Mouse (Mus musculus) liver, adult 2 months (tissue): ENCODE data around the gene Ccdc88c.

Experiments
- CTCF ChIP-seq: fragments of 200-500 bp; IDR thresholded peaks from 2 replicates; pipeline ENCODE4 v1.5.1; 2011; ENCODE audit warnings: low read depth, low read length, control low read depth
- POLR2A ChIP-seq: fragments of 200-500 bp; IDR thresholded peaks from 2 replicates; pipeline ENCODE4 v1.6.1; 2011; ENCODE audit warnings: low read length, control low read depth; ENCODE audit not compliant: insufficient read depth; ENCODE audit errors: extremely low read depth

DNA sequence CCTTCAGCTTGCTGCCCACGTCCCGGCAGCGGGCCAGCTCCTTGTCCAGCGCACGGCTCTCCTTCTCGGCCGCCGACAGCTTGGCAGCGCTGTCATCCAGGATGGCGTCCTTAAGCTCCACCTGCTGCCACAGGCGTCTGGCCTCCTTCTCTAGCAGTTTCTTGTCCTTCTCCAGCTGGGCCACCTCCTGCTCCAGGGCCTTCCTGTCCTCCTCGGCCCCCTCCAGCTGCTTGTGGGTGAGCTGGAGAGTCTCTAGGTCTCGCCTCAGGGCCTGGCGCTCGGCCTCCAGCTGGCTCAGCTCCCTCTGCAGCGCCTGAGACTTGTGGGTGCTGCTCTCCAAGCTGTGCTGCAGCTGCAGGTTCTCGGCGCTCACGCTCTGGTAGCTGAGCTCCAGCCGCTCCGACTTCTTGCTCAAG, 83.9 kb downstream of the Ccdc88c start:
- TF ChIP-seq POLR2A (no peak), CTCF (no peak)
